Mouse (Mus musculus) heart, postnatal 14 days (tissue): Measurements from ENCODE around the gene C2cd4a. TPM values are rescaled to one million over a fixed set of nuclear protein-coding genes. Genes with fewer than 3 reads are reported as not detected.

Experiments
- DNase-seq, 2 experiments: peaks; one replicate each; pipeline ENCODE4 v3.0.0; 2021 to 2022
- intact Hi-C: fragments of 180-260 bp; cut with DNase I; formaldehyde crosslinking; loops from one replicate; pipeline ENCODE4 v1.15.1; 2025
- total RNA-seq, 2 experiments: library from RNA; stranded (reverse); gene quantifications; 2 replicates each; pipeline ENCODE4 v1.2.3; 2021

Gene C2cd4a
- total RNA-seq, 2 experiments from 2014 or later: not detected

DNA sequence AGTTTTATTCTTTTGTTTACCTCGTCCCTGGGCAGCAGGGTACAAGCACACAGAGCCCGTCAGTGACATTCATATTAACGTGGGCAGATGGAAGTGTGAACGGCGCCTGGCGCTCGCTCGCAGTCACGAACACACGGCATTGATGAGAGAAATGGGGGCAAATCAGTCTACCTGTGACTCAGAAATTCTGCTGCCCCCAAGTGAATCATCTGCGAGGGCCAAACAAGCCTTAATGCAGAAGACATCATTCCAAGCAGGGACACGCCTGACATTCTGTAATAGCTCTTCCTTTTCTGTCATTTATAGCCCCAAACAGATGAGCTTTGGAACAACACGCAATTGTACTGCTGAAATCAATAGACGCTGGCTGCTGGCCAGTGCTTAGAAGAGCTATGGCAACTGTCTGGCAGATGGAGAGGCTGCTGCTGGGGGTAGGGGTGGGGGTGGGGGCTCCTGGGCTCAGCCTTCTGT lies 36.9 kb downstream of the C2cd4a start:
- no peak for DNase-seq
- intact Hi-C loops: loop anchor here (5.0 kb wide), 1 partner anchor 83 kb away; no protein-coding TSS in a partner anchor

DNA sequence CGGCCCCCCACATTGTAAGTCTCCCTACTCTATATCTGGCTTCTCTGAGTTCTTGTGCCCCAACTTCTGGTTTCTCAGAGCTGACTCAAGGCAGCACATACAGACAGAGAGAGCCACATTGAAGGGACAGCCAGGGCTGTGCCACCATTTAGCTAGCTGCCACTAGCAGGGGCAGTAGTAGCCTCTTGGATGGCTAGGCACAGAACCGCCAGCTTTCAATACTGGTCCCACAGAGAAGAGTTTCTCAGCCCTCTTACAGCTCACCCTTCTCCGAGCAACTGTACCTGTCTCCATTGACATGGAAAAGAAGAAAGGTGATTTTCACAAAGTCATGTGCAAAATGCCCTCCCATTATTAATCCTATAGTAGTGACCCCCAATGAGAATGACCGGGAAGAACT lies 37.5 kb downstream of the C2cd4a start:
- intact Hi-C loops: loop anchor here (5.0 kb wide), 1 partner anchor 82 kb away; no protein-coding TSS in a partner anchor
- no peak for DNase-seq

DNA sequence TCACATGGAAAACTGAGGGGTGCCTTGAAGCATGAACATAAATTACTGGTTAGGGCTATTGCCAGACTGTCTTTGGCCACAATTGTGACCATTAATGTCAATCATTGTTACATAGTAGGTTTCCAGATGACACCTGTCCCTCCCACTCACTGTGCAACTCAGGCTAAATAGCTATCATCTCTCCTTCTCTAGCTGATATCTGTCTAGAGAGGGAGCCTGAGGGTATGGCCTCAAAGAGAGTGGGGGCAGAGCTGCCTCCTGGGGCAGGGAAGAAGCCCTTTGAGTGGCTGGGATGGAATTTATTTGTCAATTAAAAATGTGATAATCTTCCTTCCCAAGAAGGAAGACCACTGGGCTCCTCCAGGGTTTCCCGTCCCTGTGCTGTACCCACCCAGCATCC lies 37.9 kb downstream of the C2cd4a start:
- intact Hi-C loops: no loop called here

DNA sequence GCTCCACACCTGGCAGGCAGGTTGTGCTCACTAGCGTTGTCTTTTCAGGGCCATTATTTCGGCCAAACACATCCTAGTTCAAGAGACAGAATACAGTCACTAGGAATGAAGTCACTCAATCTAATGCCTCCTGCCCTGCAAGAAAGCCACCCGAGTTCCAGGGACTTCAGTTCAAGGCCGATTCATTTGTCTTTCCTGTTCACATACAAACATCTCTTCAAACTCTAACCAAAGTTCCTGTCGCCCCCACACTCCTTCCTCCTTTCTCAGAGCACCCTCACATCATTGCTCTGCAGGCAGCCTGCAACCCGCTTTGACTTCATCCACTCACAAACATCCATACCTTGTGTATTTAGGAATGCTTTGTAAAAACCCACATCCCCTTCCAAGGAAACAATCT lies 38.6 kb downstream of the C2cd4a start:
- intact Hi-C loops: no loop called here
- no peak for DNase-seq

More for the DNA sequence above, 37.9 kb downstream of the C2cd4a start:
- no peak for DNase-seq

DNA sequence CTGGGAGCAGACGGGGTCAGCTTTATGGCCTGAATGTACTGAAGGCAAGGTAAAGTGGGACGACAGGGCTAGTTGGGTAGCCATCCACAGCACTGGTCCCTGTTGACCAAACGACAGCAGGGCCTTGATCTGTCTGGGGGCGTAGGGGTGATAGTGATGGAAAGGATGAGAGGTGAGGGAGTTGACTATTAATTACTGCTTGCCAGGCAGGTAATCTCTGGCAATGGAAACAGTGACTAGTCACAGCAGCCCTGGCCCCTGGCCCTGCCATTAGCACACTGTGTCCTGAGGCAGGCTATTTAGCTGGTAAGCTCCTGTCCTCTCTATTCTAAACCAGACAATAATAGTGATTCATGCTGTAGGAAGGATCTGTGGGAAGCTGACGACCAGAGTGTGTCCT lies 39.7 kb downstream of the C2cd4a start:
- intact Hi-C loops: no loop called here
- no peak for DNase-seq

DNA sequence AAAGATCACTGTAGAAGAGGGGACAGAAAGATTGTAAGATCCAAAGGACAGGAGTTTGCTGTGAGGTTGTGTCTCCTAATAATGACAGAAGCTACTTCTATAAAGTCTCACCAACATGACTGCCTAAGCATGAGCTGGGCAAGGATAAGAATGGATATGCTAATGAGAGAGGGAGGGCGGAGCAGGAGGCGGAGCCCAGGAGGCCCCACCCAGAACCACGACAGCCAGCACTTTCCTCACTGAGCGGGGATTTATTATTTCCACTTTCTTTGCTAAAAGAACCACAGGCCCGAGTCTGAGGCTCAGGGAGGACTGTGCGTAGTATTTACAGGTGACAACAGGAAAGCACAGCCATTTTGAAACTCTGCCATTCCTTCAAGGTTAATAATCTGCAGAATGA lies 44.5 kb downstream of the C2cd4a start:
- DNase-seq: no peak
- intact Hi-C loops: no loop called here

DNA sequence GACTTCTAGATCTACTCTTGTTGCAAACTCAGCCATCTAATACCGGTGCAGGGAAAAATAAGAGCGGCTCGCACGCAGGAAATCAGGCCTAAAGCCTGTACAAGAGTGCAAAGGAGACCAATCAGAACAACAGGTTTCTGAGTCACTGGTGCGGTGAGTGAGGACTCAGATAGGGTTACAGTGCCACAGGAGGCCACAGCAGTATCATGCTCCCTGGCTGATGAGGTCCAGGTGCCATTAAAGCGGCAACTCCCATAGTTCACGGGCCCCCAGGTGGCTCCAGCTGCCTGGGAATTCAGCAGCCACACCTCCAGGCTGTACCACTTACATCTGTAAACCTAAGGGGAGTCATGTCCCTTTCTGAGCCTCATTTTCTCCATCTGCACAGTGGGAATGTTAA lies 45.8 kb downstream of the C2cd4a start:
- DNase-seq: no peak
- intact Hi-C loops: no loop called here

DNA sequence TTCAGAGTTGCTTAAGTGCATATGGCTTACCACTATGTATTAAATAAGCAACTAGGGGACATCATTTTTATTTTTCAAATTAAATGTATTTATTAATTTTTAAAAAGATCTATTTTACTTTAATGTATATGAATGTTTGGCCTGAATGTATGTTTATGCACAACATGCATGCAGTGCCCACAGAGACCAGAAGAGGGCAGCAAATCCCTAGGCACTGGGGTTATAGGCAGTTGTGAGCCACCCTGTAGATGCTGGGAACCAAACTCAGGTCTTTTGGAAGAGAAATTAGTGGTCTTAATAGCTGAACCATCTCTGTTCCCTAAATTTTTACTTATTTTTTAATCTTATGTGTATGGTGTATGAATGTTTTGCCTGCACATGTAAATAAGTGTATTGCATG lies 48.2 kb downstream of the C2cd4a start:
- no peak for DNase-seq
- intact Hi-C loops: no loop called here

DNA sequence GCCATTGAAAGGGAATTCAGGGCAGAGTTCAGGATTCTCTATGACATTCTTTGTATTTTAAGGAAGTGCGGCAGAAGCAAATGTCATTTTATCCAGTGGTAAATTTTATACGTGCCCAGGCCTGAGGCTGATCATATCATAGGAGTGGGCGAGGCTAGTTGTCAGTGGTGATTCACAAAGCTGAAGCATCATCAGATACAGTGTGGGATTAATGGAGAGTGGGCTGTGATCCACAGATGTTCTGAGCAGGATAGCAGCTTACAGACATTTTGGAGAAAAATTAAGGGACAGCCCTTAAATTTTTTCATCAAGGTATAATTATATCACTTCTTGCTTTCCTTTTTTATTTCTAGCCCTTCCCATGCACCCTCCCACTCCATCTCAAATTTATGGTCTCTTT lies 48.7 kb downstream of the C2cd4a start:
- intact Hi-C loops: no loop called here
- no peak for DNase-seq

DNA sequence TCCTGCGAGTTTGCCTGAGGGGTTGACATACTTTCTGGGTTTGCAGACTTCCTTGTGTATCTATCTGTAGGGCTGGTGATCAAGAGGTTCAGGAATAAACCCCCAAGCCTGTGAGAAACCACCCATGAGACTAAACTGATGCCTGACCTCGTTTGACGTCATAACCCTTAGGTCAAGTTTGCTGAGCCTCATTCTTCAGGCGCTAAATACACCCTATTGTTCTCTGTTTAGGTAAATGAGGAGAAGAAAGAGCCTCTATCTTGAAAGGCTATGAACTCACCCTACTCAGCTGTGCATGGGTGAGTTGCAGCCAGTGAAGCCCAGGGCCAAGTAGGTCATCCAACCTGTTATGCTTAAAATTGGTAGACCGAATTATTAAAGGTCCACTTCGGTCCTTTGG lies 49.3 kb downstream of the C2cd4a start:
- intact Hi-C loops: no loop called here
- DNase-seq: no peak

Other genes starting within 250 kb of the C2cd4a start
- gene C2cd4b, start 72.9 kb downstream of the C2cd4a start, total RNA-seq: 1 to 10 TPM; 1.0 to 1.2 TPM
- gene Vps13c, start 8.1 kb upstream of the C2cd4a start, total RNA-seq: 10 to 100 TPM; 37.8 to 38.0 TPM